Mouse (Mus musculus): Measurements from ENCODE around the gene Baz2a. TPM values are rescaled to one million over a fixed set of nuclear protein-coding genes. Genes with fewer than 3 reads are reported as not detected.

Gene Baz2a
- 11.2 and 11.4 TPM in 2 replicates for polyA plus RNA-seq (2015; fragmentation: Nextera tagmentation; extraction: Ambion mirVana)

DNA sequence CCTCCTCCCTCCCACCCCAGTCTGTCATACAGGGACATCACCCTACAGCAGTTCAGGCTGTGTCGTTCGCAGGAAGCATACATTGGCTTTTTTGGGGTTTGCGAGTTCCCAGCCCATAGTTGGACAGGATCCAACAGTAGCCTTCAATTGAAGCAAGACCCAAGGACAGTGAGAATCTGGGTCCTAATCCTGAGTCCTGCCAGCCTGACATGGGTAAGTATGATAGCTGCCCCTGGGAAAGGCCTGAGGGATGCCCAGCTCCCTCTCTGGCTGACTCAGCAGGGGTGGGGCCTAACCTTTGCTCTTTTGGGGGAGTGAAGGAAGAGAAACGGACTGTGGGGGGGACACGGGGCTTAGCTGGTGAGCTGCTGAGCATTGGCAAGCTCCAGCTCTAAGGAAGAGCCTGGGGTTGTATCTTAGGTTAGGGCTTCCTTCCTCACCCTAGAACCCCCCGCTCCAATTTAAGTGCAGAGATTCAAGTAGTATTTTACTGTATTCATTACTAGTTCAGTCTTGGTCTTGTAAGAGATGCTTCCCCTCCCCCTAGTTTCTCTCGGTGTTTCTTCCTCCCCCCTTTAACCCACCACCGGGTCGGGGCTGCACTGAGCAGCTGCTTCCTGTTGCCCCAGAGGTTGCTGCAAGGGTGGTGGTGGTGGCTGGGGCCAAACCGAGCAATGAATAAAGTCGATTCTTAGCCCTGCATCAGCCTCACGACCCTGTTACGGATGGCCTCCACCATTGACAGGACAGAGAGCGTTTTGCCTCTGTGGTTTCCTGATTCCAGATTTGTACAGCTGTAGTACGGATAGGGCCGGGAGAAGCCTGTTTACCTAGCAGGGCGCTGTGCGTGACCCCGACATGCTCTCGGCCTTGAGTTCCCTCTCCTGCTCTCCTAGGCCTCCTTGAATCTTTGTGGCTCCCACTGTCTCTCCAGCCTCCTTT, at the start of gene Baz2a:
Gene Baz2a, plus strand, starts transcription at position 14 of the 942 bp plus-strand sequence.
- ATAC-seq (peak; percentile 54), DNase-seq (ENCODE audit: low spot score) (peak; percentile 85)
- H3K36me3 ChIP-seq (ENCODE audit: insufficient read depth, low read length) = peaks cover 30% of the 10 kb centered on the region
- H3K9me3 ChIP-seq (ENCODE audit: low read length) = no peaks in the 10 kb centered on the region
- H3K27ac ChIP-seq (ENCODE audit: low read length) = peak within 1 kb of the TSS; percentile 95
- H3K4me1 ChIP-seq (ENCODE audit: insufficient read depth, low read depth, low read length) = peaks cover 17% of the 10 kb centered on the region; the same call in 1 of the 2 replicates
- peak within 1 kb of the TSS; percentile 90 for H3K4me3 ChIP-seq (ENCODE audit: low read depth, low read length)
- H3K27me3 ChIP-seq (replicated peaks; ENCODE audit: insufficient read depth, low read length) = no peaks in the 10 kb centered on the region
- peak within 1 kb of the TSS; percentile 71 for H3K9ac ChIP-seq (replicated peaks; ENCODE audit: low read depth)
- 3% methylated on average over 20 of the region's 20 CpGs for WGBS
- peak within 1 kb of the TSS; percentile 86 for H3K4me2 ChIP-seq (replicated peaks; ENCODE audit: low read depth, low read length)
- TF ChIP-seq CTCF (IDR thresholded peaks at IDR 0.05) = no peak
- no peak for TF ChIP-seq EP300 (IDR thresholded peaks at IDR 0.05)

GRCm38 (mm10) chr10:128041636-128042035, 49.7 kb upstream of the Baz2a start:
- TF ChIP-seq CTCF (IDR thresholded peaks at IDR 0.05) (no peak), EP300 (IDR thresholded peaks at IDR 0.05) (no peak)
- no peak for ATAC-seq
- WGBS = 66% methylated on average over 4 of the region's 4 CpGs
- H3K27ac ChIP-seq (ENCODE audit: low read length) = no peak overlapping the region
- H3K9me3 ChIP-seq (ENCODE audit: low read length) = no peaks in the 10 kb centered on the region
- no peak overlapping the region for H3K4me3 ChIP-seq (ENCODE audit: low read depth, low read length)
- H3K9ac ChIP-seq (replicated peaks; ENCODE audit: low read depth) = no peak overlapping the region
- H3K4me2 ChIP-seq (replicated peaks; ENCODE audit: low read depth, low read length) = no peak overlapping the region
- no peaks in the 10 kb centered on the region for H3K27me3 ChIP-seq (replicated peaks; ENCODE audit: insufficient read depth, low read length)
- no peak for DNase-seq (ENCODE audit: low spot score)
- H3K36me3 ChIP-seq (ENCODE audit: insufficient read depth, low read length) = peaks cover 24% of the 10 kb centered on the region; the same call in 1 of the 2 replicates
- peaks cover 13% of the 10 kb centered on the region; the same call in 1 of the 2 replicates for H3K4me1 ChIP-seq (ENCODE audit: insufficient read depth, low read depth, low read length)

- no peaks in the 10 kb centered on the region for H3K9me3 ChIP-seq (ENCODE audit: low read length)
- H3K9ac ChIP-seq (replicated peaks; ENCODE audit: low read depth) = no peak overlapping the region
- H3K4me2 ChIP-seq (replicated peaks; ENCODE audit: low read depth, low read length) = no peak overlapping the region
- DNase-seq (ENCODE audit: low spot score) (no peak), ATAC-seq (no peak)
- WGBS = 89% methylated on average over 3 of the region's 3 CpGs
- no peaks in the 10 kb centered on the region for H3K27me3 ChIP-seq (replicated peaks; ENCODE audit: insufficient read depth, low read length)
- peaks cover 27% of the 10 kb centered on the region; the same call in 1 of the 2 replicates for H3K36me3 ChIP-seq (ENCODE audit: insufficient read depth, low read length)
- H3K4me3 ChIP-seq (ENCODE audit: low read depth, low read length) = no peak overlapping the region
- no peak overlapping the region for H3K27ac ChIP-seq (ENCODE audit: low read length)
- H3K4me1 ChIP-seq (ENCODE audit: insufficient read depth, low read depth, low read length) = peaks cover 8% of the 10 kb centered on the region; the same call in 1 of the 2 replicates
- TF ChIP-seq EP300 (IDR thresholded peaks at IDR 0.05) (no peak), CTCF (IDR thresholded peaks at IDR 0.05) (no peak)
Measured at GRCm38 (mm10) chr10:128042466-128042865, 48.9 kb upstream of the Baz2a start.

DNA sequence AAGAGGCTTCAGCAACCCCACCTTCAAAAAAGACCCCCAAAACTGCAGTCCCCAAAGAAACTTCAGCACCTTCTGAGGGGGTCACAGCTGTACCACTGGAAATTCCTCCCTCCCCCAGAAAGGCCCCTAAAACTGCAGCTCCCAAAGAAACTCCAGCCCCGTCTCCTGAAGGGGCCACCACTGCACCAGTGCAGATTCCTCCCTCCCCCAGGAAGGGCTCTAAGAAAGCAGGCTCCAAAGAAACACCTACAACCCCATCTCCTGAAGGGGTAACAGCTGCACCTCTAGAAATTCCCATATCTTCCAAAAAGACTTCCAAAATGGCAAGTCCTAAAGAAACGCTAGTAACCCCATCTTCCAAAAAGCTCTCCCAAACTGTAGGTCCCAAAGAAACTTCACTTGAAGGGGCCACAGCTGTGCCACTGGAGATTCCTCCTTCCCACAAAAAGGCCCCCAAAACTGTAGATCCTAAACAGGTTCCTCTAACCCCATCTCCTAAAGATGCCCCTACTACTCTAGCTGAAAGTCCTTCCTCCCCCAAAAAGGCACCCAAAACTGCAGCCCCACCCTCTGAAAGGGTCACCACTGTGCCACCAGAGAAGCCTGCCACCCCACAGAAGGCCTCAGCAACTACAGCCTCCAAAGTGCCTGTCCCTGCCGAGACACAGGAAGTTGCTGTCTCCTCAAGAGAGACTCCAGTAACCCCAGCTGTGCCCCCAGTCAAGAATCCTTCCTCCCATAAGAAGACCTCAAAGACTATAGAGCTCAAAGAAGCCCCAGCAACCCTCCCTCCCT, 48.1 kb upstream of the Baz2a start:
- no peaks in the 10 kb centered on the region for H3K9me3 ChIP-seq (ENCODE audit: low read length)
- no peak overlapping the region for H3K9ac ChIP-seq (replicated peaks; ENCODE audit: low read depth)
- no peak overlapping the region for H3K4me2 ChIP-seq (replicated peaks; ENCODE audit: low read depth, low read length)
- ATAC-seq (no peak), DNase-seq (ENCODE audit: low spot score) (no peak)
- no peak overlapping the region for H3K27ac ChIP-seq (ENCODE audit: low read length)
- peaks cover 7% of the 10 kb centered on the region; the same call in 1 of the 2 replicates for H3K4me1 ChIP-seq (ENCODE audit: insufficient read depth, low read depth, low read length)
- WGBS = 54% methylated on average over 3 of the region's 3 CpGs
- no peaks in the 10 kb centered on the region for H3K27me3 ChIP-seq (replicated peaks; ENCODE audit: insufficient read depth, low read length)
- H3K36me3 ChIP-seq (ENCODE audit: insufficient read depth, low read length) = peaks cover 31% of the 10 kb centered on the region; the same call in 1 of the 2 replicates
- TF ChIP-seq CTCF (IDR thresholded peaks at IDR 0.05) (no peak), EP300 (IDR thresholded peaks at IDR 0.05) (no peak)
- no peak overlapping the region for H3K4me3 ChIP-seq (ENCODE audit: low read depth, low read length)

DNA sequence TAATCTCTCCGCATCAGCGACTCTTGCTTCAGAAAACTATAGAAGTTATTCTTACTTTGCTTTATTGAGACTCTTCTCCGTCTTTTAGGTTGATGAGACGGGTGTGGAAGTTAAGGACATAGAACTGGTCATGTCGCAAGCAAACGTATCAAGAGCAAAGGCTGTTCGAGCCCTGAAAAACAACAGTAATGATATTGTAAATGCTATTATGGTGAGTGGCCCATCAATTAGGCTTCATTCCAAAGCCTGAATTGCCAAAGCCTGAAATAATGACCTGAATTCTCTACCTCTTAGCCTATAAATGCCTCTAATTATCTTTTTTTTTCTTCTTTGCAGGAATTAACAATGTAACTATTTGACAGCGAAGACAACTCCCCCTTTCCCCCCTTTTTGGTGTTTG, 43.2 kb upstream of the Baz2a start:
- DNase-seq (ENCODE audit: low spot score) (no peak), ATAC-seq (no peak)
- TF ChIP-seq CTCF (IDR thresholded peaks at IDR 0.05) = no peak
- TF ChIP-seq EP300 (IDR thresholded peaks at IDR 0.05) = no peak
- Histone ChIP-seq H3K36me3 (ENCODE audit: insufficient read depth, low read length) (peaks cover 38% of the 10 kb centered on the region; the same call in 1 of the 2 replicates), H3K27me3 (replicated peaks; ENCODE audit: insufficient read depth, low read length) (no peaks in the 10 kb centered on the region), H3K4me1 (ENCODE audit: insufficient read depth, low read depth, low read length) (no peaks in the 10 kb centered on the region), H3K9ac (replicated peaks; ENCODE audit: low read depth) (no peak overlapping the region), H3K9me3 (ENCODE audit: low read length) (no peaks in the 10 kb centered on the region), H3K27ac (ENCODE audit: low read length) (no peak overlapping the region), H3K4me3 (ENCODE audit: low read depth, low read length) (no peak overlapping the region), H3K4me2 (replicated peaks; ENCODE audit: low read depth, low read length) (no peak overlapping the region)
- 97% methylated on average over 8 of the region's 8 CpGs for WGBS

DNA sequence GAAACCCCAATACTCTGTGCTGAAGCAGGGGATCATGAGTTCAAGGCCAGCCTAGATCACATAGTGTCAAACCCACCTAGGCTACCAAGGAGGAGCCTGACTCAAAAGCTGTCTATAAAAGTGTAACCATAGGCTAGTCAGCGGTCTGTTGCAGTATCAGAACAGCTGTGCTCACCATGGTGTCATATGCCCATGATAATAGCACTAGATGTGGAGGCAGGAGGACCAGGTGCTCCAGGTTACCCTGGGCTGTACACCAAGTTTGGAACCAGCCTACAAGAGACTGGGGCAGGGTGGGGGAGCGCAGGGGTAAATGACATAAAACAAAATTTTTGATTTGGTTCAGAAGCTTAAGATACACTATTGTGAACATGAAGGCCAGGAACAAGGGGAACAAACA, 41.6 kb upstream of the Baz2a start:
- TF ChIP-seq EP300 (IDR thresholded peaks at IDR 0.05) = no peak
- no peak for TF ChIP-seq CTCF (IDR thresholded peaks at IDR 0.05)
- Histone ChIP-seq H3K4me1 (ENCODE audit: insufficient read depth, low read depth, low read length) (no peaks in the 10 kb centered on the region), H3K4me2 (replicated peaks; ENCODE audit: low read depth, low read length) (no peak overlapping the region), H3K9me3 (ENCODE audit: low read length) (no peaks in the 10 kb centered on the region), H3K27me3 (replicated peaks; ENCODE audit: insufficient read depth, low read length) (no peaks in the 10 kb centered on the region), H3K4me3 (ENCODE audit: low read depth, low read length) (no peak overlapping the region), H3K36me3 (ENCODE audit: insufficient read depth, low read length) (peaks cover 33% of the 10 kb centered on the region; the same call in 1 of the 2 replicates), H3K9ac (replicated peaks; ENCODE audit: low read depth) (no peak overlapping the region), H3K27ac (ENCODE audit: low read length) (no peak overlapping the region)
- ATAC-seq (no peak), DNase-seq (ENCODE audit: low spot score) (no peak)
- 100% methylated on average over 2 of the region's 2 CpGs for WGBS

Measured in lung, postnatal 0 days (tissue).